In the genomic region with DNA sequence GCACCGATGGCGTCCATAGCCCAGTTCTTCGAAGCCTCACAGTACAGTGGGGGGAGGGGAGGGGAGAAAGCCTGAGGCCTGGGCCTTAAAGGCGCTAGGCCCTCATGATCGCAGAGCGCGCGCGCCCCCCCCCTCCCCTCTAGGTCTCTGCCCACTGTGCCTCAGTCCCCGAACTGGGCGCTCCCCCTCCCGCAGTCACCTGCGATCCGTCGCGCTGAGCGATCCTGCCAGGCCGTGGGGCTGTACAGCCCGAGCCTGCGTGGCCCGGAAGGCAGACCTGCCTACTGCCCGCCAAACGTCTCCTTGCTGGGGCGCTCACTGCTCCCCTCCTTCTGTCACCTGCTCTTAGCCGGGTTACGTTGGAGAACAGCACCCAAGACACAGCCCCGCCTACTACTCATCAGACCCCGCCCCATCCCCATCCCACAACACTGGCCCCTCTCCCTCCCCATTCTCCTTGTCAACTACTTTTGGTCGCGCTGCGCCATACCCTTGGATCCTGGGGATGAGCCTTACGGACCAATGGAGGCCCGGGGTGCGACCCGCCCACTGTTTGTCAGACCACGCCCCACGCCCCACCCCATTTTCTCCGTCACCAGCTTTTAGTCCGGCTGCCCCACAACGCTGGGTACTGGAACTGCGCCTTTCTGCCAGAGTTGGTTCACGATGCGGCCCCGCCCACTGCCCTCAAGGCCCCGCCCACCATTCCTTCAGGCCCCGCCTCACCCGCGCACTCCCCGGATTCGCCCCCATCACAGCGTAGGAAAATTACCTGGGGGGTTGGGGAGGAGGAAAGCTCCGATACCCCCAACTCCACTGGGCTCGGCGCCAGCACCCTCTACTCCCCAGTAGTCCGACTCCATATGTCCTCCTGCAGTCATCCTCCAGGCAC, we compare ENCODE assay signal across 7 mouse cellular contexts. TPM values are rescaled to one million over a fixed set of nuclear protein-coding genes. Genes with fewer than 3 reads are reported as not detected.
DNase-seq lines count a peak whose midpoint lies in the region; ATAC-seq lines count a peak whose summit lies in the region.

No protein-coding gene starts in this region.

- peak; percentile 97 for DNase-seq in adrenal gland, adult 2 months
- peak; percentile 80 for DNase-seq in embryo, embryonic 11.5 days (ENCODE audit: low read depth, low spot score)
- DNase-seq in gastrocnemius, postnatal 36 days: peak; percentile 82 to 85
- peak; percentile 97 to 98 for DNase-seq in left cerebral cortex, postnatal 36 days (ENCODE audit: low spot score in 2 of 2)
- peak; percentile 100 for DNase-seq in midbrain, embryonic 11.5 days (ENCODE audit: low spot score, missing footprints)
- DNase-seq in skeletal muscle tissue, adult 2 months (ENCODE audit: low read depth, low spot score): peak; percentile 83

- H3K4me1 ChIP-seq in intestine, embryonic 16.5 days (ENCODE audit: control insufficient read depth, insufficient read depth, low read length): peaks cover 14% of the 10 kb centered on the region
- peaks cover 23% of the 10 kb centered on the region for H3K4me1 ChIP-seq in midbrain, embryonic 11.5 days (ENCODE audit: control insufficient read depth, insufficient read depth, low read length)

- H3K27me3 ChIP-seq in intestine, embryonic 16.5 days (replicated peaks; ENCODE audit: control insufficient read depth, insufficient read depth, low read length): peaks cover 48% of the 10 kb centered on the region
- H3K27me3 ChIP-seq in midbrain, embryonic 11.5 days (ENCODE audit: control insufficient read depth, insufficient read depth, low read length): peaks cover 41% of the 10 kb centered on the region

- H3K4me2 ChIP-seq in intestine, embryonic 16.5 days (ENCODE audit: low read depth, low read length): peak overlapping the region; percentile 100
- peak overlapping the region; percentile 88 for H3K4me2 ChIP-seq in midbrain, embryonic 11.5 days

- peak overlapping the region; percentile 65 for H3K4me3 ChIP-seq in intestine, embryonic 16.5 days (ENCODE audit: low read length)
- peak overlapping the region; percentile 65 for H3K4me3 ChIP-seq in midbrain, embryonic 11.5 days (ENCODE audit: low read depth, low read length)

- H3K27ac ChIP-seq in intestine, embryonic 16.5 days (ENCODE audit: low read length): no peak overlapping the region; the same call in 1 of the 2 replicates
- H3K27ac ChIP-seq in midbrain, embryonic 11.5 days (ENCODE audit: low read depth, low read length): peak overlapping the region; percentile 75

- intact Hi-C loops in gastrocnemius, postnatal 36 days (cut with DNase I): loop anchor here (10.0 kb wide), 1 partner anchor 205 kb away; no protein-coding TSS in a partner anchor
- intact Hi-C loops in left cerebral cortex, postnatal 36 days (cut with DNase I): no loop called here

- WGBS in intestine, embryonic 16.5 days: under 1% methylated on average over 55 of the region's 55 CpGs
- WGBS in midbrain, embryonic 11.5 days: under 1% methylated on average over 52 of the region's 55 CpGs

- H3K9ac ChIP-seq in intestine, embryonic 16.5 days (ENCODE audit: low read depth, low read length): peak overlapping the region; percentile 77
- H3K9ac ChIP-seq in midbrain, embryonic 11.5 days (ENCODE audit: low read length): peak overlapping the region; percentile 77

- H3K36me3 ChIP-seq in intestine, embryonic 16.5 days (ENCODE audit: control insufficient read depth, insufficient read depth, low read length): no peaks in the 10 kb centered on the region
- peaks cover 2% of the 10 kb centered on the region; the same call in 1 of the 2 replicates for H3K36me3 ChIP-seq in midbrain, embryonic 11.5 days (ENCODE audit: control insufficient read depth, insufficient read depth, low read length)

- no peaks in the 10 kb centered on the region for H3K9me3 ChIP-seq in intestine, embryonic 16.5 days (ENCODE audit: control insufficient read depth, low read length)
- H3K9me3 ChIP-seq in midbrain, embryonic 11.5 days (ENCODE audit: control insufficient read depth, low read length): no peaks in the 10 kb centered on the region

- peak; percentile 90 for ATAC-seq in intestine, embryonic 16.5 days
- ATAC-seq in midbrain, embryonic 11.5 days (ENCODE audit: low FRiP score): peak; percentile 92

RNA-seq across cellular contexts. Expression of a gene that starts 0.5 kb away (rescaled TPM):
- total RNA-seq in adrenal gland, adult 2 months (2021): 10 to 100 TPM; 11.4 to 16.3 TPM
- polyA plus RNA-seq in adrenal gland, adult 2 months (2012; rRNA removed): 20.4 and 26.5 TPM in 2 replicates
- 1 to 10 TPM; 6.3 to 9.1 TPM for total RNA-seq in gastrocnemius, postnatal 36 days (2021)
- polyA plus RNA-seq in intestine, embryonic 16.5 days (2015; fragmentation: Nextera tagmentation; extraction: Ambion mirVana): 6.8 and 7.3 TPM in 2 replicates
- total RNA-seq in left cerebral cortex, postnatal 36 days (2021): 100 to 1,000 TPM; 143 to 156 TPM
- 65.3 and 71.4 TPM in 2 replicates for polyA plus RNA-seq in midbrain, embryonic 11.5 days (2014; fragmentation: Nextera tagmentation; extraction: Ambion mirVana)

RNA-seq across cellular contexts. Expression of a gene that starts 0.6 kb away (rescaled TPM):
- 1 to 10 TPM; 3.6 to 9.5 TPM for total RNA-seq in adrenal gland, adult 2 months (2021)
- polyA plus RNA-seq in adrenal gland, adult 2 months (2012; rRNA removed): 2.5 and 5.9 TPM in 2 replicates
- not detected for total RNA-seq in gastrocnemius, postnatal 36 days (2021)
- polyA plus RNA-seq in intestine, embryonic 16.5 days (2015; fragmentation: Nextera tagmentation; extraction: Ambion mirVana): 0.34 and 0.64 TPM in 2 replicates
- total RNA-seq in left cerebral cortex, postnatal 36 days (2021): 100 to 1,000 TPM in 1 of 2 experiments, 10 to 100 TPM in 1; 96.6 to 113 TPM
- polyA plus RNA-seq in midbrain, embryonic 11.5 days (2014; fragmentation: Nextera tagmentation; extraction: Ambion mirVana): 0.58 and 1.1 TPM in 2 replicates

RNA-seq across cellular contexts. Expression of a gene that starts 7.8 kb away (rescaled TPM):
- 10 to 100 TPM; 45.8 to 66.9 TPM for total RNA-seq in adrenal gland, adult 2 months (2021)
- polyA plus RNA-seq in adrenal gland, adult 2 months (2012; rRNA removed): 102 and 123 TPM in 2 replicates
- total RNA-seq in gastrocnemius, postnatal 36 days (2021): 10 to 100 TPM; 32.7 to 33.5 TPM
- 22.7 and 23.8 TPM in 2 replicates for polyA plus RNA-seq in intestine, embryonic 16.5 days (2015; fragmentation: Nextera tagmentation; extraction: Ambion mirVana)
- 10 to 100 TPM; 26.8 to 33.5 TPM for total RNA-seq in left cerebral cortex, postnatal 36 days (2021)
- 13.1 and 14.2 TPM in 2 replicates for polyA plus RNA-seq in midbrain, embryonic 11.5 days (2014; fragmentation: Nextera tagmentation; extraction: Ambion mirVana)

RNA-seq across cellular contexts. Expression of a gene that starts 29.3 kb away (rescaled TPM):
- under 1 TPM; 0.14 TPM for total RNA-seq in adrenal gland, adult 2 months (2021)
- 0.07 and 0.12 TPM in 2 replicates for polyA plus RNA-seq in adrenal gland, adult 2 months (2012; rRNA removed)
- total RNA-seq in gastrocnemius, postnatal 36 days (2021): under 1 TPM in 1 of 2 experiments, not detected in 1; 0.10 TPM
- 0.06 and 0.07 TPM in 2 replicates for polyA plus RNA-seq in intestine, embryonic 16.5 days (2015; fragmentation: Nextera tagmentation; extraction: Ambion mirVana)
- total RNA-seq in left cerebral cortex, postnatal 36 days (2021): under 1 TPM; 0.43 to 0.47 TPM
- 11.5 and 12.7 TPM in 2 replicates for polyA plus RNA-seq in midbrain, embryonic 11.5 days (2014; fragmentation: Nextera tagmentation; extraction: Ambion mirVana)

RNA-seq across cellular contexts. Expression of a gene that starts 29.6 kb away (rescaled TPM):
- total RNA-seq in adrenal gland, adult 2 months (2021): 10 to 100 TPM; 23.4 to 27.3 TPM
- 30.9 and 36.7 TPM in 2 replicates for polyA plus RNA-seq in adrenal gland, adult 2 months (2012; rRNA removed)
- 10 to 100 TPM; 10.9 to 12.6 TPM for total RNA-seq in gastrocnemius, postnatal 36 days (2021)
- 29.3 and 30.1 TPM in 2 replicates for polyA plus RNA-seq in intestine, embryonic 16.5 days (2015; fragmentation: Nextera tagmentation; extraction: Ambion mirVana)
- total RNA-seq in left cerebral cortex, postnatal 36 days (2021): 10 to 100 TPM; 14.7 to 15.2 TPM
- polyA plus RNA-seq in midbrain, embryonic 11.5 days (2014; fragmentation: Nextera tagmentation; extraction: Ambion mirVana): 82.7 and 83.6 TPM in 2 replicates

Comparison
In these comparisons a context has a peak if more than half of its experiments do, and no peak if none do; other contexts are left out.
1. RNA of a gene that starts 0.5 kb away (total RNA-seq): 143 to 156 TPM in left cerebral cortex, postnatal 36 days; 11.4 to 16.3 TPM in adrenal gland, adult 2 months and 6.3 to 9.1 TPM in gastrocnemius, postnatal 36 days; every median in the first group is over 4 times any median in the second.
2. RNA of a gene that starts 0.6 kb away (total RNA-seq): 96.6 to 113 TPM in left cerebral cortex, postnatal 36 days; 3.6 to 9.5 TPM in adrenal gland, adult 2 months and not detected in gastrocnemius, postnatal 36 days; every median in the first group is over 4 times any median in the second.
3. Peak in every context shown above with its lines, with median percentiles within 50 percentile points of each other: DNase-seq.